Mouse (Mus musculus): ENCODE measurements around the gene Mdga1. TPM values are rescaled to one million over a fixed set of nuclear protein-coding genes. Genes with fewer than 3 reads are reported as not detected.

Gene Mdga1
- polyA plus RNA-seq, 2 experiments: 0.75 to 1.7 TPM

GRCm38 (mm10) chr17:29888981-29889980, 80.6 kb downstream of the Mdga1 start:
- WGBS (ENCODE audit: insufficient replicate concordance): under 1% methylated on average over 67 of the region's 67 CpGs
- DNase-seq (ENCODE audit: low read depth in 3 of 3, low spot score in 3 of 3) (no peak), ATAC-seq (ENCODE audit: insufficient read depth) (peak; percentile 69)
- Histone ChIP-seq H3K36me3 (replicated peaks; ENCODE audit: control insufficient read depth, insufficient read depth, low read depth) (no peaks in the 10 kb centered on the region), H3K27ac (no peak overlapping the region), H3K9ac (replicated peaks) (peak overlapping the region; percentile 45; the same call in 1 of the 2 replicates), H3K9me3 (ENCODE audit: control insufficient read depth, low read length) (no peaks in the 10 kb centered on the region), H3K4me2 (ENCODE audit: low read depth) (peak overlapping the region; percentile 80), H3K4me1 (replicated peaks; ENCODE audit: control insufficient read depth in 2 of 2, insufficient read depth in 2 of 2, low read length in 1 of 2) (peaks cover 3 to 4% of the 10 kb centered on the region in 2 experiments; a peak in 2 of 4 replicates), H3K4me3 (ENCODE audit: insufficient read depth in 1 of 2, low read depth in 2 of 2, low read length in 2 of 2) (peak overlapping the region; percentile 49 to 64), H3K27me3 (ENCODE audit: control insufficient read depth, insufficient read depth, low read length) (peaks cover 68% of the 10 kb centered on the region)
- no peak for TF ChIP-seq CTCF (IDR thresholded peaks at IDR 0.05; ENCODE audit: low read depth)
- peak; percentile 87 for TF ChIP-seq EP300 (IDR thresholded peaks at IDR 0.05; ENCODE audit: low read depth)

- no peak for DNase-seq (ENCODE audit: low read depth in 3 of 3, low spot score in 3 of 3)
- peaks cover 3 to 4% of the 10 kb centered on the region in 2 experiments; a peak in 2 of 4 replicates for H3K4me1 ChIP-seq (replicated peaks; ENCODE audit: control insufficient read depth in 2 of 2, insufficient read depth in 2 of 2, low read length in 1 of 2)
- TF ChIP-seq CTCF (IDR thresholded peaks at IDR 0.05; ENCODE audit: low read depth) (no peak), EP300 (IDR thresholded peaks at IDR 0.05; ENCODE audit: low read depth) (no peak)
- no peaks in the 10 kb centered on the region for H3K36me3 ChIP-seq (replicated peaks; ENCODE audit: control insufficient read depth, insufficient read depth, low read depth)
- peaks cover 76% of the 10 kb centered on the region for H3K27me3 ChIP-seq (ENCODE audit: control insufficient read depth, insufficient read depth, low read length)
- H3K27ac ChIP-seq: no peak overlapping the region
- WGBS (ENCODE audit: insufficient replicate concordance): under 1% methylated on average over 91 of the region's 93 CpGs
- H3K4me2 ChIP-seq (ENCODE audit: low read depth): peak overlapping the region; percentile 80
- H3K9me3 ChIP-seq (ENCODE audit: control insufficient read depth, low read length): no peaks in the 10 kb centered on the region
- H3K4me3 ChIP-seq (ENCODE audit: insufficient read depth in 1 of 2, low read depth in 2 of 2, low read length in 2 of 2): peak overlapping the region; percentile 49 to 64
- peak; percentile 54 for ATAC-seq (ENCODE audit: insufficient read depth)
- H3K9ac ChIP-seq (replicated peaks): peak overlapping the region; percentile 45
Measured at GRCm38 (mm10) chr17:29887881-29888826, 81.7 kb downstream of the Mdga1 start.

GRCm38 (mm10) chr17:29887271-29887880, 82.5 kb downstream of the Mdga1 start:
- peaks cover 76% of the 10 kb centered on the region for H3K27me3 ChIP-seq (ENCODE audit: control insufficient read depth, insufficient read depth, low read length)
- H3K9me3 ChIP-seq (ENCODE audit: control insufficient read depth, low read length): no peaks in the 10 kb centered on the region
- H3K36me3 ChIP-seq (replicated peaks; ENCODE audit: control insufficient read depth, insufficient read depth, low read depth): no peaks in the 10 kb centered on the region
- peak; percentile 46 for ATAC-seq (ENCODE audit: insufficient read depth)
- no peak for TF ChIP-seq EP300 (IDR thresholded peaks at IDR 0.05; ENCODE audit: low read depth)
- peak; percentile 44; the same call in 1 of the 2 replicates for TF ChIP-seq CTCF (IDR thresholded peaks at IDR 0.05; ENCODE audit: low read depth)
- no peak for DNase-seq (ENCODE audit: low read depth in 3 of 3, low spot score in 3 of 3)
- H3K27ac ChIP-seq: no peak overlapping the region
- under 1% methylated on average over 57 of the region's 57 CpGs for WGBS (ENCODE audit: insufficient replicate concordance)
- H3K9ac ChIP-seq (replicated peaks): peak overlapping the region; percentile 45; the same call in 1 of the 2 replicates
- peak overlapping the region; percentile 80 for H3K4me2 ChIP-seq (ENCODE audit: low read depth)
- H3K4me3 ChIP-seq (ENCODE audit: insufficient read depth in 1 of 2, low read depth in 2 of 2, low read length in 2 of 2): peak overlapping the region; percentile 49 to 64
- H3K4me1 ChIP-seq (replicated peaks; ENCODE audit: control insufficient read depth in 2 of 2, insufficient read depth in 2 of 2, low read length in 1 of 2): peaks cover 3 to 4% of the 10 kb centered on the region in 2 experiments; a peak in 2 of 4 replicates

GRCm38 (mm10) chr17:29886655-29887251, 83.1 kb downstream of the Mdga1 start:
- DNase-seq (ENCODE audit: low read depth in 3 of 3, low spot score in 3 of 3) (no peak), ATAC-seq (ENCODE audit: insufficient read depth) (no peak)
- Histone ChIP-seq H3K4me2 (ENCODE audit: low read depth) (peak overlapping the region; percentile 80), H3K4me1 (replicated peaks; ENCODE audit: control insufficient read depth in 2 of 2, insufficient read depth in 2 of 2, low read length in 1 of 2) (peaks cover 3 to 4% of the 10 kb centered on the region in 2 experiments; a peak in 2 of 4 replicates), H3K9ac (replicated peaks) (no peak overlapping the region; the same call in 1 of the 2 replicates), H3K36me3 (replicated peaks; ENCODE audit: control insufficient read depth, insufficient read depth, low read depth) (no peaks in the 10 kb centered on the region), H3K9me3 (ENCODE audit: control insufficient read depth, low read length) (no peaks in the 10 kb centered on the region), H3K27me3 (ENCODE audit: control insufficient read depth, insufficient read depth, low read length) (peaks cover 76% of the 10 kb centered on the region), H3K27ac (no peak overlapping the region), H3K4me3 (ENCODE audit: insufficient read depth in 1 of 2, low read depth in 2 of 2, low read length in 2 of 2) (peak overlapping the region; percentile 49 to 64)
- WGBS (ENCODE audit: insufficient replicate concordance): under 1% methylated on average over 38 of the region's 39 CpGs
- TF ChIP-seq CTCF (IDR thresholded peaks at IDR 0.05; ENCODE audit: low read depth): no peak
- TF ChIP-seq EP300 (IDR thresholded peaks at IDR 0.05; ENCODE audit: low read depth): no peak
